Mouse (Mus musculus) spleen, adult 2 months (tissue): Measurements from ENCODE around the gene Grin1. TPM values are rescaled to one million over a fixed set of nuclear protein-coding genes. Genes with fewer than 3 reads are reported as not detected.
A peak's percentile ranks its signal among the peaks of the same experiment; 100 is the strongest.

Experiments used
- DNase-seq, 2 experiments: peaks; one replicate each; pipeline versions ENCODE4 v3.0.0 to v3.0.0-alpha.2; 2012 to 2021; ENCODE audit warnings: low spot score in 2 of 2, low read depth in 1 of 2
- H3K27ac ChIP-seq: fragments of 200-500 bp; 2 replicates; pipeline ENCODE4 v1.5.1; 2012; ENCODE audit warnings: low read length, inconsistent platforms; ENCODE audit not compliant: insufficient read depth
- H3K27me3 ChIP-seq: fragments of 200-500 bp; 2 replicates; pipeline ENCODE4 v1.6.1; 2012; ENCODE audit warnings: mild to moderate bottlenecking, moderate library complexity, low read length, inconsistent platforms; ENCODE audit not compliant: control insufficient read depth, insufficient read depth
- H3K36me3 ChIP-seq: fragments of 200-500 bp; 2 replicates; pipeline ENCODE4 v1.6.1; 2012; ENCODE audit warnings: mild to moderate bottlenecking, low read length, inconsistent platforms; ENCODE audit not compliant: control insufficient read depth, insufficient read depth
- H3K4me1 ChIP-seq: fragments of 200-500 bp; 2 replicates; pipeline ENCODE4 v1.6.1; 2011; ENCODE audit warnings: inconsistent platforms; ENCODE audit not compliant: control insufficient read depth, insufficient read depth, insufficient read length
- H3K4me3 ChIP-seq: fragments of 200-500 bp; 2 replicates; pipeline ENCODE4 v1.5.1; 2011; ENCODE audit warnings: mild to moderate bottlenecking, inconsistent platforms; ENCODE audit not compliant: insufficient read depth, insufficient read length; ENCODE audit errors: extremely low read depth
- CTCF ChIP-seq: fragments of 200-500 bp; IDR thresholded peaks from 2 replicates; pipeline ENCODE4 v1.5.1; 2011; ENCODE audit warnings: mild to moderate bottlenecking, inconsistent platforms; ENCODE audit not compliant: insufficient read depth, insufficient read length, insufficient replicate concordance; ENCODE audit errors: extremely low read depth
- POLR2A ChIP-seq: fragments of 200-500 bp; IDR thresholded peaks from 2 replicates; pipeline ENCODE4 v1.6.1; 2011; ENCODE audit warnings: low read depth, low read length, inconsistent platforms
- WGBS: fragments of 180-500 bp; shearing (Covaris S2); methylation state at CpG from one replicate; pipeline ENCODE4 v1.1.7; 2018; 5-methylcytosine and 5-hydroxymethylcytosine counted together
- polyA plus RNA-seq: library from polyadenylated mRNA; depleted of rRNA; stranded (reverse); fragments of >200 nt; gene quantifications from 2 replicates; pipeline ENCODE4 v1.2.3, GENCODE M21; 2012

The Grin1 gene
- polyA plus RNA-seq, 1 experiment: 0.04 TPM

DNA sequence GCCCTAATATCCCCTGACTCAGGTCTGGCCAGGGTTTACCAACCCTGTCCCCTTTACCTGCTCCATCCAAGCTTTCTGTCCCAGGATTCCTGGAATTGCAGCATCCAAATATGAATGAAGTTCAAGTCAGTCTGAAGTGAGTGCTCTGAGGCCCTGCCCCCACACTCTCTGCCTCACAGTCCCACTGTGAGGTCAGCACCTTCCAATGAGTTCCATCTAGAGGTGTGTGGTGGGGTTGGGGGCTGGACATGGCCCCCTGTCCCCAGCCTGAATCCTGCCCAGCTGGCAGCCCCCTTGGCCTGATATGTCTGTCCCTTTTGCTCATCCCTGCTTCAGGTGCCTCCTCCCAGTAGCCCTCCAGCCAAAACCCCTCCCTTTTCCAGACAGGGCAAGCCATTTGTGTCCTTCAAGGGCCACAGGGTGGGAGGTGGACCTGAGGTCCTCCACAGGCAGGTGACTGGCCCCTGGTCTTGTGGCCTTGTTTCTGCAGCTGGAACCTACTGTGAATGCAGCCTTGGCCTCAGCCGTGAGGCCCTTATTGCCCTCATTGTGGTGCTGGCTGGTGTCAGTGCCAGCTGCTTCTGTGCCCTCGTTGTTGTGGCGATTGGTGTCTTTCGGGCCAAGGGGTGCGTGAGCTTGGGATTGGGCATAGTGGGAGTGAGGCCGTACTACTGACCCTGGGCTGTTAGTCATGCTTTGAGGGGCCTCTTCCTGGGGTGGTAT is 30.9 kb downstream of the Grin1 start, which contains the start of gene Tmem210:
Tmem210 (plus strand) TSS at position 219 of the 723 bp plus-strand sequence.
- no peak for DNase-seq
- Histone ChIP-seq H3K27me3 (peaks cover 9% of the 10 kb centered on the region), H3K4me1 (0 out of 2 replicates have a peak, but pooled peaks cover 3% of the 10 kb centered on the region), H3K36me3 (peaks cover 17% of the 10 kb centered on the region), H3K4me3 (no peak within 1 kb of the TSS), H3K27ac (no peak within 1 kb of the TSS)
- WGBS: 90% methylated on average over 6 of the region's 6 CpGs
- TF ChIP-seq CTCF (no peak), POLR2A (no peak)

DNA sequence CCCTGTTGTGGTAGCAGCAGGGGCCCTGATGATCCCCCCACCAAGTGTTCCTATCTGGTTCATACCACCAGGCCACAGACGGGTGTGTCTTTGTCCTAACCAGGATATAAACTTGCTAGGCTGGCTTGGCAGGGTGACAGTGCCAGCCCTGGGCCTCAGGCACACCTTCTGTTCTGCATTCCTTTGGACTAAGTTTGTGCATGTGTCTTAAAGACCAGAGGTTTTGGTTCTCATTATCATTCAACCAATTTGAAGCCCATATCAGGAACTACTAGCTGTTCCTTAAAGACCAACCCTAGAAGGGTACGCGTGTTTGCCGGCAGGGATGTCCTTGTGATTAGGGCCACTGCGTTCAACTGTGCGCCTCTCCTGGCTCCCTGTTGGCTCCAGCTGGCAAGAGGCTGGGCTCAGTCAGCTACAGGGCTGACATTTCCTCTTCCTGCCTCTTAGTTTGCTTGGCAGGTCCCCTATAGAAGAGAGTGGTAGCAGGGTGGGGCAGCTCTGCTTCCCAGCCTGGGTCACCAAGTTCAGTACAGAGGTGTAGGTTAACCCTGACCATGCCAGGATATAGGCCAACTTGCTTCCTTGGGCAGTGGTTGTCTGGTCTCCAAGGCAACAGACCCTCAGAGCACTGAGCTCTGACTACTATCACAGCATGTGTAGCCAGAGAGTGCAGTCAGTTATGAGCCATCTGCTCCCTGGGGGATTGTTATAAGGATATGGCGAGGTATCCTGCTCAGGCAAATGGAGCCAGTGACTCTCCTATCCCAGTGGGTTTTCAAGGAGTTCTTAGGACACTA is 31.9 kb downstream of the Grin1 start:
- Histone ChIP-seq H3K36me3 (peaks cover 19% of the 10 kb centered on the region), H3K27me3 (peaks cover 5% of the 10 kb centered on the region), H3K27ac (no peak overlapping the region), H3K4me1 (0 out of 2 replicates have a peak, but pooled peaks cover 2% of the 10 kb centered on the region), H3K4me3 (no peak overlapping the region)
- WGBS: 39% methylated on average over 7 of the region's 7 CpGs
- no peak for DNase-seq
- TF ChIP-seq POLR2A (no peak), CTCF (no peak)

DNA sequence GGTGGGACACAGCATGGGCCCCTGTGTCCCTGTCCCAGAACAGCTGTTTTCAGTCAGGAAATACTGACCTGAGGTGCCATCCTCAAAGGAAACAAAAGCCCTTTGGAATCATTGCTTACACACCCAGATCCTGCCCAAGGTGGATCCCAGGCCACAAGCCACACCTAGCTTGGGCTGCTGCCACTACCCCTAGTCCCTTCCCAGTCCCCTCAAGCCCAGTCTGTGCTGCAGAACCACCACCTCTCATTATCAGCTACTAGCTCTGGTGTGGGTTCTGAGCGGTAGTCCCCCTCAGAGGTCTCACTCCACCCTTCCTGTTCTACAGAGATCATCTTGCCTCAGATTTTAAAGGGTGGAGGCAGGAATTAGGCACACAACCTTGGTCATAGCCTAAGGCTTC is 32.7 kb downstream of the Grin1 start:
- Histone ChIP-seq H3K4me3 (no peak overlapping the region), H3K27me3 (peaks cover 1% of the 10 kb centered on the region; the same call in 1 of the 2 replicates), H3K36me3 (peaks cover 20% of the 10 kb centered on the region), H3K27ac (no peak overlapping the region), H3K4me1 (no peaks in the 10 kb centered on the region)
- 70% methylated on average over 1 of the region's 1 CpGs for WGBS
- DNase-seq: no peak
- TF ChIP-seq CTCF (no peak), POLR2A (no peak)

DNA sequence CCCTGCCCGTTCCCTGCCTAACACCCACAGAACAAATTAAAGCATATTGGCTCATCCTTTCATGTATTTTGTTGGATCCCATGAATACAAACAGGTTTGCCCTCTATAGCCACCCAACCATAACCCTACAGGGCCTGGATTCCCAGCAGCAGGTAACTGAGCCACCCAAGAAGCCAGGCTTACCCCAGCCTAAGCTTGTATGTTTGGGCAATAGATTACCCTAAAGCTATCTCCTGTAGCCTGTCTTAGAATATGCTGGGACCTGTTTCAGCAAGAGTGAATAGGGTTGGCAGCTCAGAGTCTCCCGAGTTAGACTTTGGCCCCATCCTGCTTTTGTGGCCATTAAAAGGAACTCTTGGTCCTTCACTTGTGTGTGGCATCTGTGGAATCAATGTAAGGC is 33.4 kb downstream of the Grin1 start:
- H3K27ac ChIP-seq: no peak overlapping the region
- no peak overlapping the region for H3K4me3 ChIP-seq
- TF ChIP-seq POLR2A: no peak
- no peak for TF ChIP-seq CTCF
- peaks cover 23% of the 10 kb centered on the region for H3K36me3 ChIP-seq
- WGBS: 90% methylated on average over 2 of the region's 2 CpGs
- H3K4me1 ChIP-seq: no peaks in the 10 kb centered on the region
- no peak for DNase-seq
- H3K27me3 ChIP-seq: no peaks in the 10 kb centered on the region

DNA sequence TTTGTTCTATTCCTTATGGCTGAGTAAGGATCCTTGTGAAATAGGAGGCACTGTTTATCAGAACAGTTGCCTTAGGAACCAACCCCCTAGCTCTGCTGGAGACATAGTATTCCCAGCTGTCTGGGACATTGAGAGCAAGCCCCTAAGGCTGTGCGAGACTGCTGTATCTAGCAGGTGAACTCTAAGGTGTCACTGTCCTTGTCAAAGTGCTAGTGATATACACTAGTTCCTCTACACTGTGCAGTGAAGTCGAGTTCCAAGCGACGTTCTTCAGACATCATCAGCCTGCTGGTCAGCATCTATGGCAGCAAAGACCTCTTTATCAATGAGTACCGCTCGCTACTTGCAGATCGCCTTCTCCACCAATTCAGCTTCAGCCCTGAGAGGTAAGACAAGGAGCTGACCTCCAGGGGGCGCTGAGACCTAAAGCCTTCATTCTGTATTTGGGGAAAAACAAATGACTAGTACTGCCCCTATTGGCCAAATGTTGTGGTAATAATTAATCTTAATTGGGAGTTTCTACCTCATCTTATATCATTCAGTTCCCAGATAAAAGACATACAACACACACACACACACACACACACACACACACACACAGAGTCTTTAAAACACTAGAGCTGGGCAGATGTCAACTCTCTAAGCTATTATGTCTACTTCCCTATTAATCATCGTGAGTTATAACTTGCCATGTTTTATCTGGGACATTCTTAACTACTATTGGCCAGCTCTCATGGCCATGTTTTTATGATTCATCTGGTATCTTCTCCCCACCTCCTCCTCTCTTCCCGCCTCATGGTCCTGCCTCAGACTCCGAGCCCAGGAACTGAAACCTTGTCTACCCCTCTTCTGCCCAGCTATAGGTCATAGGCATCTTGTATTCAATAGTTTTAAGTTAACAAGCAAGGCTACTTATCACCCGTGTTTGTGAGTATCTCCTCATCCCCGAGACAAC is 39.8 kb downstream of the Grin1 start:
- peak; percentile 69; the same call in 1 of the 2 replicates for TF ChIP-seq CTCF
- TF ChIP-seq POLR2A: no peak
- peak; percentile 69 to 74 for DNase-seq
- H3K36me3 ChIP-seq: peaks cover 36% of the 10 kb centered on the region
- 69% methylated on average over 13 of the region's 13 CpGs for WGBS
- H3K4me3 ChIP-seq: no peak overlapping the region
- H3K27ac ChIP-seq: no peak overlapping the region
- no peaks in the 10 kb centered on the region for H3K4me1 ChIP-seq
- H3K27me3 ChIP-seq: no peaks in the 10 kb centered on the region

DNA sequence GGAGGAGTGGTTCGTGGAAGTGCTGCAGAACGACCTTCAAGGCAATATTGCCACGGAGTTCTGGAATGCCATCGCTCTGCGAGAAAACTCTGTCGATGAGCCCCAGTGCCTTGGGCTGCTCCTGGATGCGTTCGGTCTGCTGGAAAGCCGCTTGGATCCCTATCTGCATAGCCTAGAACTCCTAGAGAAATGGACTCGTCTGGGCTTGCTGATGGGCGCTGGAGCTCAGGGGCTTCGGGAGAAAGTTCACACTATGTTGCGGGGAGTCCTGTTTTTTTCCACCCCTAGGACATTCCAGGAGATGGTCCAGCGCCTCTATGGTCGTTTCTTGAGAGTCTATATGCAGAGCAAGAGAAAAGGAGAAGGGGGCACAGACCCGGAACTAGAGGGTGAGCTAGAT is 46.0 kb downstream of the Grin1 start:
- H3K27ac ChIP-seq: peak overlapping the region; percentile 3; the same call in 1 of the 2 replicates
- WGBS: 34% methylated on average over 16 of the region's 16 CpGs
- TF ChIP-seq POLR2A (no peak), CTCF (no peak)
- peaks cover 19% of the 10 kb centered on the region for H3K36me3 ChIP-seq
- H3K4me1 ChIP-seq: peaks cover 3% of the 10 kb centered on the region; the same call in 1 of the 2 replicates
- H3K4me3 ChIP-seq: peak overlapping the region; percentile 78
- no peaks in the 10 kb centered on the region for H3K27me3 ChIP-seq
- no peak for DNase-seq
